ENCODE assay signal across 8 mouse cellular contexts in genomic region chr4:142071243-142071991, GRCm38 (mm10). TPM values are rescaled to one million over a fixed set of nuclear protein-coding genes. Genes with fewer than 3 reads are reported as not detected.
DNase-seq lines count a peak whose midpoint lies in the region; ATAC-seq lines count a peak whose summit lies in the region.

No protein-coding gene starts in this region.

- WGBS in hindbrain, embryonic 10.5 days = 7% methylated on average over 18 of the region's 18 CpGs
- 17% methylated on average over 18 of the region's 18 CpGs for WGBS in hindbrain, embryonic 16.5 days
- WGBS in liver, embryonic 11.5 days = 15% methylated on average over 18 of the region's 18 CpGs
- WGBS in forebrain, embryonic 10.5 days = 8% methylated on average over 18 of the region's 18 CpGs

- H3K4me3 ChIP-seq in hindbrain, embryonic 10.5 days = no peak overlapping the region
- H3K4me3 ChIP-seq in hindbrain, embryonic 16.5 days (ENCODE audit: low read length) = no peak overlapping the region
- no peak overlapping the region for H3K4me3 ChIP-seq in liver, embryonic 11.5 days (ENCODE audit: low read depth, low read length)
- no peak overlapping the region for H3K4me3 ChIP-seq in forebrain, embryonic 10.5 days

- 0 out of 2 replicates have a peak overlapping the region, but pooled peaks have one; percentile 29 for H3K27ac ChIP-seq in hindbrain, embryonic 10.5 days
- H3K27ac ChIP-seq in hindbrain, embryonic 16.5 days (ENCODE audit: low read depth, low read length) = no peak overlapping the region
- H3K27ac ChIP-seq in liver, embryonic 11.5 days (ENCODE audit: low read depth, low read length) = peak overlapping the region; percentile 45; the same call in 1 of the 2 replicates
- H3K27ac ChIP-seq in forebrain, embryonic 10.5 days = no peak overlapping the region; the same call in 1 of the 2 replicates

- H3K36me3 ChIP-seq in hindbrain, embryonic 10.5 days = no peaks in the 10 kb centered on the region
- H3K36me3 ChIP-seq in hindbrain, embryonic 16.5 days (ENCODE audit: control insufficient read depth, insufficient read depth, low read length) = no peaks in the 10 kb centered on the region
- H3K36me3 ChIP-seq in liver, embryonic 11.5 days (ENCODE audit: control insufficient read depth, insufficient read depth, low read length) = no peaks in the 10 kb centered on the region
- no peaks in the 10 kb centered on the region for H3K36me3 ChIP-seq in forebrain, embryonic 10.5 days (replicated peaks)

- H3K9ac ChIP-seq in hindbrain, embryonic 16.5 days (ENCODE audit: low read depth, low read length) = no peak overlapping the region
- no peak overlapping the region for H3K9ac ChIP-seq in liver, embryonic 11.5 days (ENCODE audit: low read depth, low read length)

- peaks cover 72% of the 10 kb centered on the region for H3K27me3 ChIP-seq in hindbrain, embryonic 10.5 days (ENCODE audit: insufficient read depth, poor library complexity, severe bottlenecking)
- H3K27me3 ChIP-seq in hindbrain, embryonic 16.5 days (replicated peaks; ENCODE audit: control insufficient read depth, insufficient read depth, low read length) = peaks cover 4% of the 10 kb centered on the region; the same call in 1 of the 2 replicates
- peaks cover 23% of the 10 kb centered on the region for H3K27me3 ChIP-seq in liver, embryonic 11.5 days (replicated peaks; ENCODE audit: control insufficient read depth, insufficient read depth, low read length)
- H3K27me3 ChIP-seq in forebrain, embryonic 10.5 days (ENCODE audit: poor library complexity, severe bottlenecking) = peaks cover 96% of the 10 kb centered on the region

- no peaks in the 10 kb centered on the region for H3K9me3 ChIP-seq in hindbrain, embryonic 10.5 days
- no peaks in the 10 kb centered on the region for H3K9me3 ChIP-seq in hindbrain, embryonic 16.5 days (ENCODE audit: control insufficient read depth, low read length)
- H3K9me3 ChIP-seq in liver, embryonic 11.5 days (ENCODE audit: control insufficient read depth, low read length) = no peaks in the 10 kb centered on the region
- no peaks in the 10 kb centered on the region for H3K9me3 ChIP-seq in forebrain, embryonic 10.5 days

- DNase-seq in hindbrain, embryonic 10.5 days (ENCODE audit: low spot score) = peak; percentile 61
- peak; percentile 91 for DNase-seq in ES-CJ7 (ENCODE audit: low read depth, low spot score)
- DNase-seq in embryo, embryonic 10.5 days (ENCODE audit: low spot score) = peak; percentile 79
- no peak for DNase-seq in liver, embryonic 11.5 days (ENCODE audit: low spot score)
- no peak for DNase-seq in left cerebral cortex, adult 8-10 months (ENCODE audit: low spot score in 2 of 2)
- no peak for DNase-seq in left cerebral cortex, adult 18-20 months (ENCODE audit: low spot score in 2 of 2)
- no peak for DNase-seq in forebrain, embryonic 10.5 days (ENCODE audit: extremely low spot score, low spot score)

- H3K4me2 ChIP-seq in hindbrain, embryonic 16.5 days (ENCODE audit: low read length) = no peak overlapping the region
- H3K4me2 ChIP-seq in liver, embryonic 11.5 days = peak overlapping the region; percentile 15; the same call in 1 of the 2 replicates

- ATAC-seq in hindbrain, embryonic 16.5 days = no peak
- ATAC-seq in liver, embryonic 11.5 days (replicated peaks; ENCODE audit: low FRiP score) = no peak

- peaks cover 58% of the 10 kb centered on the region for H3K4me1 ChIP-seq in hindbrain, embryonic 10.5 days (replicated peaks)
- H3K4me1 ChIP-seq in hindbrain, embryonic 16.5 days (ENCODE audit: control insufficient read depth, insufficient read depth, low read depth, low read length) = peaks cover 14% of the 10 kb centered on the region
- peaks cover 12% of the 10 kb centered on the region for H3K4me1 ChIP-seq in liver, embryonic 11.5 days (replicated peaks; ENCODE audit: control insufficient read depth, insufficient read depth, low read length)
- peaks cover 66% of the 10 kb centered on the region for H3K4me1 ChIP-seq in forebrain, embryonic 10.5 days

RNA-seq across cellular contexts. Expression of gene Tmem51, which starts 12.7 kb away (rescaled TPM):
- 9.2 and 12.1 TPM in 2 replicates for polyA plus RNA-seq in hindbrain, embryonic 10.5 days (2016; fragmentation: Nextera tagmentation; extraction: Ambion mirVana)
- 8.2 and 8.6 TPM in 2 replicates for polyA plus RNA-seq in hindbrain, embryonic 16.5 days (2015; fragmentation: Nextera tagmentation; extraction: Ambion mirVana)
- 16.7 and 17.7 TPM in 2 replicates for polyA plus RNA-seq in liver, embryonic 11.5 days (2014; fragmentation: Nextera tagmentation; extraction: Ambion mirVana)
- 1 to 10 TPM; 5.0 to 6.8 (median 5.4) TPM for total RNA-seq in left cerebral cortex, adult 8-10 months (2022)
- 1 to 10 TPM; 5.3 to 5.7 TPM for total RNA-seq in left cerebral cortex, adult 18-20 months (2021)
- 6.6 and 6.7 TPM in 2 replicates for polyA plus RNA-seq in forebrain, embryonic 10.5 days (2016; fragmentation: Nextera tagmentation; extraction: Ambion mirVana)

RNA-seq across cellular contexts. Expression of gene Fhad1, which starts 56.5 kb away (rescaled TPM):
- polyA plus RNA-seq in hindbrain, embryonic 10.5 days (2016; fragmentation: Nextera tagmentation; extraction: Ambion mirVana) = 2.3 and 4.1 TPM in 2 replicates
- polyA plus RNA-seq in hindbrain, embryonic 16.5 days (2015; fragmentation: Nextera tagmentation; extraction: Ambion mirVana) = 6.3 and 6.5 TPM in 2 replicates
- 0.69 and 1.8 TPM in 2 replicates for polyA plus RNA-seq in liver, embryonic 11.5 days (2014; fragmentation: Nextera tagmentation; extraction: Ambion mirVana)
- 10 to 100 TPM in 1 of 4 experiments, 1 to 10 TPM in 3; 6.4 to 11.9 (median 8.2) TPM for total RNA-seq in left cerebral cortex, adult 8-10 months (2022)
- total RNA-seq in left cerebral cortex, adult 18-20 months (2021) = 1 to 10 TPM; 7.4 to 9.1 TPM
- polyA plus RNA-seq in forebrain, embryonic 10.5 days (2016; fragmentation: Nextera tagmentation; extraction: Ambion mirVana) = 0.39 and 0.50 TPM in 2 replicates

Comparison
In these comparisons a context has a peak if more than half of its experiments do, and no peak if none do; other contexts are left out.
1. H3K27ac ChIP-seq: peak in hindbrain, embryonic 10.5 days (single experiment) and liver, embryonic 11.5 days (single experiment); none in hindbrain, embryonic 16.5 days (single experiment) and forebrain, embryonic 10.5 days (single experiment).
2. DNase-seq: peak in hindbrain, embryonic 10.5 days (single experiment), ES-CJ7 (single experiment) and embryo, embryonic 10.5 days (single experiment); none in liver, embryonic 11.5 days (single experiment), left cerebral cortex, adult 8-10 months (0 of 2), left cerebral cortex, adult 18-20 months (0 of 2) and forebrain, embryonic 10.5 days (single experiment).